Mouse (Mus musculus) midbrain, embryonic 12.5 days (tissue): ENCODE measurements at regions not wholly inside any gene's neighbourhood (a gene's known extent, or its start where the extent isn't known, plus 50 kb on each side); places are given as distances from the start of the nearest gene placed in this dataset.

Experiments
- ATAC-seq: fragments of 200-750 bp; cut with Nextera tagmentation; 2 replicates; pipeline ENCODE4 v1.8.0; 2017; ENCODE audit warnings: low read depth, moderate TSS enrichment, moderate library complexity; ENCODE audit not compliant: low FRiP score
- H3K27ac ChIP-seq: fragments of 300-500 bp; sonication (generic); replicated peaks from 2 replicates; pipeline ENCODE4 v1.5.1; 2016; ENCODE audit warnings: mild to moderate bottlenecking
- H3K27me3 ChIP-seq: fragments of 300-500 bp; sonication (generic); 2 replicates; pipeline ENCODE4 v1.6.1; 2016; ENCODE audit warnings: mild to moderate bottlenecking
- H3K36me3 ChIP-seq: fragments of 300-500 bp; sonication (generic); 2 replicates; pipeline ENCODE4 v1.6.1; 2016
- H3K4me1 ChIP-seq: fragments of 300-500 bp; sonication (generic); 2 replicates; pipeline ENCODE4 v1.6.1; 2016
- H3K4me2 ChIP-seq: fragments of 300-500 bp; sonication (generic); replicated peaks from 2 replicates; pipeline ENCODE4 v1.6.1; 2016; ENCODE audit warnings: mild to moderate bottlenecking, moderate library complexity
- H3K4me3 ChIP-seq: fragments of 300-500 bp; sonication (generic); 2 replicates; pipeline ENCODE4 v1.5.1; 2016; ENCODE audit warnings: mild to moderate bottlenecking
- H3K9ac ChIP-seq: fragments of 300-500 bp; sonication (generic); replicated peaks from 2 replicates; pipeline ENCODE4 v1.6.1; 2016; ENCODE audit warnings: mild to moderate bottlenecking, moderate library complexity
- H3K9me3 ChIP-seq: fragments of 300-500 bp; sonication (generic); 2 replicates; pipeline ENCODE4 v1.6.1; 2016; ENCODE audit warnings: mild to moderate bottlenecking
- WGBS: fragments of 180-500 bp; shearing (Covaris S2); methylation state at CpG from one replicate; pipeline ENCODE4 v1.1.7; 2016; 5-methylcytosine and 5-hydroxymethylcytosine counted together

DNA sequence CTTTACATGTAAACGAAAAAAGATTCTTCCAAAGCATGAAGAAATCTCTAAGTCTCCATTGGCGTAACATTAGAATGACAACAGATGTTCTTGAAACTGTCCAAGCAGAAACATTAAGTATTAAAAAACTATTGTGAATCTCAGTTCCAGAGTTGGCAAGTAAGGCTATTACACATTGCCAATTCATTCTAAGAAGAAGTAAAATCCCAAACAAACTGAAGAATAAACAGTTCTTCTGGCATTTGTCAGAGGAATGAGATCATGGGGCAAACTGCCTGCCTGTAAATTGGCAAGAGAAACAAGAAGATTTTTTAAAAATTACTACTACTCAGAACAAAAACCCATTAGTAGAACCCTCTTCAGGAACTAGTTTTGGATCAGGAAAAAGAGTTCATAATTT, 680.1 kb downstream of the Nova1 start:
- Histone ChIP-seq H3K27me3 (no peaks in the 10 kb centered on the region), H3K4me1 (no peaks in the 10 kb centered on the region), H3K4me3 (no peak overlapping the region), H3K4me2 (no peak overlapping the region), H3K9ac (no peak overlapping the region), H3K27ac (no peak overlapping the region), H3K36me3 (no peaks in the 10 kb centered on the region), H3K9me3 (no peaks in the 10 kb centered on the region)
- 87% methylated on average over 2 of the region's 2 CpGs for WGBS
- ATAC-seq = no peak

DNA sequence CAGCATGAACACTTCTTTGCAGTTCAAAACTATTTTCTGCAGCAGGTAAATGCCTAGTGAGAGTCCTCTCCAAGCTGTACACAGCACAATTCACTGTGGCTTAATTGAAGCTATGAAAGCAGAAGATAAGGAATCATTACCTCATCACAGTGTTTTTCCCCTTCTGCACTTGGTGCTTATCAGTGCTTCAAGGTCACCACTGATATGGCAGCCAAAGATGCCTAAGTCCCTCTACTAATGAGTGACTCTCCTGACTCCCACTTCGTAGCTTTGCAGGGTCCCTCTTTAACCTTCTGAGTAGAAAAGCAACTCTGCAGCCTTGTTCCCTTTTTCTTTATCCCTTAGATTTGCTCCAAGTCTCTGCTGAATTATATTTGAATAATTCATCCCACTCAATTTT, 692.9 kb downstream of the Nova1 start:
- Histone ChIP-seq H3K9me3 (no peaks in the 10 kb centered on the region), H3K4me2 (no peak overlapping the region), H3K36me3 (no peaks in the 10 kb centered on the region), H3K4me1 (no peaks in the 10 kb centered on the region), H3K27ac (no peak overlapping the region), H3K9ac (no peak overlapping the region), H3K27me3 (no peaks in the 10 kb centered on the region), H3K4me3 (no peak overlapping the region)
- no peak for ATAC-seq
- WGBS = 70% methylated on average over 1 of the region's 1 CpGs

GRCm38 (mm10) chr12:46111352-46111751, 707.4 kb downstream of the Nova1 start:
- Histone ChIP-seq H3K9me3 (no peaks in the 10 kb centered on the region), H3K4me1 (no peaks in the 10 kb centered on the region), H3K9ac (no peak overlapping the region), H3K4me2 (no peak overlapping the region), H3K4me3 (no peak overlapping the region), H3K27ac (no peak overlapping the region), H3K27me3 (no peaks in the 10 kb centered on the region), H3K36me3 (no peaks in the 10 kb centered on the region)
- ATAC-seq = no peak
- WGBS = 86% methylated on average over 4 of the region's 4 CpGs

- no peak overlapping the region for H3K9ac ChIP-seq
- H3K36me3 ChIP-seq = no peaks in the 10 kb centered on the region
- ATAC-seq = no peak
- 92% methylated on average over 2 of the region's 2 CpGs for WGBS
- H3K27me3 ChIP-seq = no peaks in the 10 kb centered on the region
- H3K4me1 ChIP-seq = no peaks in the 10 kb centered on the region
- no peak overlapping the region for H3K27ac ChIP-seq
- H3K4me3 ChIP-seq = no peak overlapping the region
- no peak overlapping the region for H3K4me2 ChIP-seq
- no peaks in the 10 kb centered on the region for H3K9me3 ChIP-seq
Measured at GRCm38 (mm10) chr12:46083356-46083755, 735.4 kb downstream of the Nova1 start.

- 0 out of 2 replicates have a peak, but pooled peaks have one; percentile 54 for ATAC-seq
Measured at GRCm38 (mm10) chr12:46075789-46076217, 742.9 kb downstream of the Nova1 start.

GRCm38 (mm10) chr12:46075355-46075754, 743.4 kb downstream of the Nova1 start:
- Histone ChIP-seq H3K4me1 (no peaks in the 10 kb centered on the region), H3K9ac (no peak overlapping the region), H3K27me3 (no peaks in the 10 kb centered on the region), H3K9me3 (no peaks in the 10 kb centered on the region), H3K36me3 (no peaks in the 10 kb centered on the region), H3K4me3 (no peak overlapping the region), H3K4me2 (no peak overlapping the region), H3K27ac (no peak overlapping the region)
- 93% methylated on average over 5 of the region's 5 CpGs for WGBS
- no peak for ATAC-seq

More at GRCm38 (mm10) chr12:46075789-46076217, 742.9 kb downstream of the Nova1 start:
- peak overlapping the region; percentile 52; the same call in 1 of the 2 replicates for H3K27ac ChIP-seq
- H3K4me3 ChIP-seq = no peak overlapping the region
- H3K4me1 ChIP-seq = no peaks in the 10 kb centered on the region
- WGBS = 75% methylated on average over 11 of the region's 11 CpGs
- H3K4me2 ChIP-seq = no peak overlapping the region
- no peak overlapping the region for H3K9ac ChIP-seq
- H3K36me3 ChIP-seq = no peaks in the 10 kb centered on the region
- H3K27me3 ChIP-seq = no peaks in the 10 kb centered on the region
- H3K9me3 ChIP-seq = no peaks in the 10 kb centered on the region

DNA sequence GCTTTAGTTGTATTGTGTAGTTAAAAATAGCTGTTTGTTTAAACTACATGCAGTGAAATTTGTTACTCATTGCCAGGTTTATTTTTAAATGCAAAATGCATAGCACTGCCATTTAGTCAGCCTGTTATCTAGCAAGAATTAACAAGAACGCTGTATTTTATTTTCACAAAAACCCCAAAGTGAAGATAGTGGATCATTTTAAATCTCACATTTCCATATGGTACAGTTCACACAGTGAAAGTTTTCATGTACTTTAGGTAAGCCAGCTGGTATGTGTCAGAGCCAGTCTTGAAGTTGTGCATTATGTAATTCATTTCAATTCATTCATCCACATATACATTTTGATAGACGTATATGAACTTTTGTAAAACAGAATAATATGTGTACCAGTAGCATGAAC, 751.8 kb downstream of the Nova1 start:
- Histone ChIP-seq H3K9ac (no peak overlapping the region), H3K4me1 (no peaks in the 10 kb centered on the region), H3K27ac (no peak overlapping the region), H3K9me3 (no peaks in the 10 kb centered on the region), H3K36me3 (no peaks in the 10 kb centered on the region), H3K4me2 (no peak overlapping the region), H3K4me3 (no peak overlapping the region), H3K27me3 (no peaks in the 10 kb centered on the region)
- ATAC-seq = no peak
- 90% methylated on average over 2 of the region's 2 CpGs for WGBS

- Histone ChIP-seq H3K4me2 (no peak overlapping the region), H3K4me1 (no peaks in the 10 kb centered on the region), H3K27me3 (no peaks in the 10 kb centered on the region), H3K9me3 (no peaks in the 10 kb centered on the region), H3K36me3 (no peaks in the 10 kb centered on the region), H3K9ac (no peak overlapping the region), H3K4me3 (no peak overlapping the region), H3K27ac (no peak overlapping the region)
- no peak for ATAC-seq
Measured at GRCm38 (mm10) chr12:46040626-46041025, 778.1 kb downstream of the Nova1 start.

- 64% methylated on average over 1 of the region's 1 CpGs for WGBS
- ATAC-seq = no peak
- no peaks in the 10 kb centered on the region for H3K9me3 ChIP-seq
- H3K27me3 ChIP-seq = no peaks in the 10 kb centered on the region
- no peak overlapping the region for H3K4me2 ChIP-seq
- H3K9ac ChIP-seq = no peak overlapping the region
- H3K36me3 ChIP-seq = no peaks in the 10 kb centered on the region
- H3K27ac ChIP-seq = no peak overlapping the region
- H3K4me3 ChIP-seq = no peak overlapping the region
- H3K4me1 ChIP-seq = no peaks in the 10 kb centered on the region
Measured at GRCm38 (mm10) chr12:46040216-46040615, 778.5 kb downstream of the Nova1 start.

GRCm38 (mm10) chr12:46036540-46037094, 782.1 kb downstream of the Nova1 start:
- no peaks in the 10 kb centered on the region for H3K9me3 ChIP-seq
- WGBS = 56% methylated on average over 3 of the region's 3 CpGs
- no peaks in the 10 kb centered on the region for H3K27me3 ChIP-seq
- H3K27ac ChIP-seq = no peak overlapping the region
- H3K36me3 ChIP-seq = no peaks in the 10 kb centered on the region
- ATAC-seq = peak; percentile 58; the same call in 1 of the 2 replicates
- no peak overlapping the region for H3K4me2 ChIP-seq
- H3K9ac ChIP-seq = no peak overlapping the region
- no peaks in the 10 kb centered on the region for H3K4me1 ChIP-seq
- no peak overlapping the region for H3K4me3 ChIP-seq

DNA sequence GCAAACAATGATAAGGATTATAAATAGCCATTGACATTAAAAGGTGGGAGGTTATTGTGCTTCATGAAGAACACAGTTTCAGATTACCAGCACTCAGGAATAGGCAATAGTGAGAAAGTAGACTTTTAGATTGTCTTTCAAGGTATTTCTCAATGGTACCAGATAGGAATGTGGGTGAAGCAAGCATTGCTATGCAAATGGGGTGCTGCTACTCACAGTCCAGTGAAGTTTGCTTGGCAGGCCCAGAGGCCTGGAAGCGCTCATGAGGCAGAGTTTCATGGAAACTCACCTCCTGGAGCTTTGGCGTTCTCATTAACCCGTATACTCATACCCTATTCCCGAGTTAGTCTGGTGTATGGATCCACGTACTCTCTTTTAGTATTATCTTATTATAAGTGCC, 793.5 kb downstream of the Nova1 start:
- no peaks in the 10 kb centered on the region for H3K36me3 ChIP-seq
- no peak for ATAC-seq
- no peaks in the 10 kb centered on the region for H3K4me1 ChIP-seq
- no peaks in the 10 kb centered on the region for H3K27me3 ChIP-seq
- no peak overlapping the region for H3K4me3 ChIP-seq
- no peak overlapping the region for H3K4me2 ChIP-seq
- 93% methylated on average over 5 of the region's 5 CpGs for WGBS
- no peaks in the 10 kb centered on the region for H3K9me3 ChIP-seq
- no peak overlapping the region for H3K9ac ChIP-seq
- H3K27ac ChIP-seq = no peak overlapping the region

DNA sequence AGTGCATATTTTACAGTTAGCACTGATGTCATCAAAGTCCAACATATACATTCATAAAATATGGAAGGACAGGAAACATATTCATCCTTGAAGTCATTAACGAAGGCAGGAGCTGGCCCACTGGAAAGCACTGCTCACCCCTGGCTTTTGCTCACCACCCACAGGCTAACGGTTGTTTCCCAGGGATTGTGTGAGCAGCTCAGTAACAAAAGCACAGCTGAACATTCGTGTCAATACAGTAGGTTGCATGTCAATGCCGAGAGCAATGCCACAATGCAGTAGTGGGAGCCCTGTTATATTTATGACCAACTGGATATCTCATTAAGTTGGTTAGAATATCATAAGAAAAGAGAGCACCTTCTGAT, 797.2 kb downstream of the Nova1 start:
- WGBS = 74% methylated on average over 4 of the region's 4 CpGs
- Histone ChIP-seq H3K4me2 (no peak overlapping the region), H3K36me3 (no peaks in the 10 kb centered on the region), H3K27me3 (no peaks in the 10 kb centered on the region), H3K4me1 (no peaks in the 10 kb centered on the region), H3K4me3 (no peak overlapping the region), H3K9ac (no peak overlapping the region), H3K9me3 (no peaks in the 10 kb centered on the region), H3K27ac (peak overlapping the region; percentile 46)
- no peak for ATAC-seq

DNA sequence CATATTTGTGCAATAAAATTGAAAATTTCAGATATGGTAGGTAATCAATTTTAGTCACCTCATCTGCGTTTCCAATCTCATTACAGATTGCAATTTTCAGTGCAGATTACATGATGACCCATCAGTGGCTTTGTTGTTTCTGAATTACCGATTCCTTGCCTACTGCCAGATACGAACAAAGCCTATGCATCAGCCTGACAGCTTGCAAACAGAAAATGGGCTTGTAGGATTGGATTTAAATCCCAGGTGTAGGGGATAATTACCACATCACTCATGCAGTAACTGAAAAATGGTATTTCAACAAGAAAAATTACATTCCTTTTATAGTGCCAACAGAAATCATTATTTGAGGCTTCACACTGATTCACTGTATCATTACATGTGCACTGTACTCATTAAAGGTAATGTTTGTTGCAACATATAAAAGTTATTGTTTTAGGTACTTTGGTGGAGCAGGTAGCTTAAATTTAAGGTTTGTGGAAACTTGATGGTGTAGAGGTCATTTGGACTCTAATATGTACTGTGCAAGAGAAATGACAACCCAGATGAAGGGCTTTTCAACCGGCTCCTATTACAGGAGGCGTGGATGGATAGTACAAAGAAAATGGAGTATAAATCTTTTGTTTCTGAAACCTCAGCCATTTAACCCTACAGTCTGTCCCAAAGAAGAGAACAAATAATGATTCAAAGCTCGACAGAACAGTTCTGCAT, 797.7 kb downstream of the Nova1 start:
- Histone ChIP-seq H3K4me3 (no peak overlapping the region), H3K27ac (peak overlapping the region; percentile 46), H3K27me3 (no peaks in the 10 kb centered on the region), H3K9me3 (no peaks in the 10 kb centered on the region), H3K4me1 (no peaks in the 10 kb centered on the region), H3K36me3 (no peaks in the 10 kb centered on the region), H3K9ac (no peak overlapping the region), H3K4me2 (no peak overlapping the region)
- 77% methylated on average over 6 of the region's 6 CpGs for WGBS
- ATAC-seq = no peak
